Mouse (Mus musculus) CH12.LX (cell line): ENCODE results near the gene Nradd. TPM values are rescaled to one million over a fixed set of nuclear protein-coding genes. Genes with fewer than 3 reads are reported as not detected.

Source experiments
- DNase-seq: peaks from one replicate; pipeline ENCODE4 v3.0.0-alpha.2; 2013; ENCODE audit errors: extremely low read depth
- H3K27ac ChIP-seq: 2 replicates; pipeline ENCODE4 v1.5.1; 2012; ENCODE audit warnings: low read depth, mild to moderate bottlenecking, control low read depth, moderate library complexity; ENCODE audit not compliant: insufficient read depth
- H3K27me3 ChIP-seq: replicated peaks from 2 replicates; pipeline ENCODE3; 2012; ENCODE audit warnings: inconsistent platforms
- H3K36me3 ChIP-seq, 2 experiments: replicated peaks in 1 of 2; 2 replicates each; pipeline versions ENCODE3 to v1.6.1; 2012; ENCODE audit warnings: inconsistent platforms in 1 of 2, low read length in 1 of 2, mild to moderate bottlenecking in 1 of 2, mixed read lengths in 1 of 2, moderate library complexity in 1 of 2; ENCODE audit not compliant: control insufficient read depth in 1 of 2, insufficient read depth in 1 of 2
- H3K4me1 ChIP-seq, 2 experiments: 2 replicates each; pipeline ENCODE4 v1.6.1; 2012; ENCODE audit warnings: inconsistent platforms in 1 of 2, moderate library complexity in 1 of 2; ENCODE audit not compliant: insufficient read depth in 2 of 2, control insufficient read depth in 1 of 2
- H3K4me2 ChIP-seq: 2 replicates; pipeline ENCODE4 v1.6.1; 2012; ENCODE audit warnings: low read depth, mild to moderate bottlenecking, control low read depth; ENCODE audit not compliant: poor library complexity, insufficient read depth, severe bottlenecking
- H3K4me3 ChIP-seq, 3 experiments: fragments of 150-350 bp in 1 of 3; sonication (generic) in 1 of 3; replicated peaks in 1 of 3; 2 replicates each; pipeline versions ENCODE3 to v1.5.1; 2011 to 2012; ENCODE audit warnings: low read depth in 2 of 3, low read length in 2 of 3, mild to moderate bottlenecking in 2 of 3, moderate library complexity in 2 of 3, control low read depth in 1 of 3, improper control_type of control experiment in 1 of 3, inconsistent platforms in 1 of 3, mixed read lengths in 1 of 3; ENCODE audit not compliant: poor library complexity in 1 of 3
- H3K79me2 ChIP-seq: replicated peaks from 2 replicates; pipeline ENCODE4 v1.6.1; 2012; ENCODE audit warnings: mild to moderate bottlenecking, moderate library complexity; ENCODE audit not compliant: control insufficient read depth, poor library complexity, insufficient read depth, severe bottlenecking; ENCODE audit errors: extremely low read depth
- H3K9ac ChIP-seq: 2 replicates; pipeline ENCODE4 v1.6.1; 2012; ENCODE audit warnings: low read depth, mild to moderate bottlenecking, control low read depth, moderate library complexity; ENCODE audit not compliant: insufficient read depth
- H3K9me3 ChIP-seq: replicated peaks from 2 replicates; pipeline ENCODE3; 2012; ENCODE audit warnings: low read length, inconsistent platforms, mixed read lengths
- CHD1 ChIP-seq: IDR thresholded peaks from 2 replicates; pipeline ENCODE4 v1.6.1; 2012; ENCODE audit warnings: low read depth, low read length, improper control_type of control experiment, inconsistent platforms
- CHD2 ChIP-seq: IDR thresholded peaks from 2 replicates; pipeline ENCODE4 v1.6.1; 2011; ENCODE audit warnings: low read length, improper control_type of control experiment
- CTCF ChIP-seq, 2 experiments: IDR thresholded peaks in 1 of 2; conservative IDR thresholded peaks in 1 of 2; 2 replicates each; pipeline ENCODE4 v1.5.1; 2011 to 2012; ENCODE audit warnings: low read depth in 2 of 2, low read length in 2 of 2, improper control_type of control experiment in 1 of 2, inconsistent platforms in 1 of 2, mild to moderate bottlenecking in 1 of 2, moderate library complexity in 1 of 2
- E2F4 ChIP-seq: IDR thresholded peaks from 2 replicates; pipeline ENCODE4 v1.6.1; 2011; ENCODE audit warnings: low read depth, low read length, improper control_type of control experiment; ENCODE audit not compliant: insufficient replicate concordance
- ELF1 ChIP-seq: IDR thresholded peaks from 2 replicates; pipeline ENCODE4 v1.6.1; 2014; ENCODE audit warnings: low read depth, mild to moderate bottlenecking, inconsistent platforms, low read length, improper control_type of control experiment
- EP300 ChIP-seq: IDR thresholded peaks from 2 replicates; pipeline ENCODE4 v1.6.1; 2011; ENCODE audit warnings: low read length, improper control_type of control experiment
- ETS1 ChIP-seq: conservative IDR thresholded peaks from 2 replicates; pipeline ENCODE4 v1.6.1; 2012; ENCODE audit warnings: low read depth, mild to moderate bottlenecking, inconsistent platforms, low read length, improper control_type of control experiment, moderate library complexity
- GABPA ChIP-seq: IDR thresholded peaks from 2 replicates; pipeline ENCODE4 v1.6.1; 2012; ENCODE audit warnings: low read depth, low read length, improper control_type of control experiment, inconsistent platforms; ENCODE audit not compliant: insufficient replicate concordance
- HCFC1 ChIP-seq: IDR thresholded peaks from 2 replicates; pipeline ENCODE4 v1.6.1; 2012; ENCODE audit warnings: low read depth, mild to moderate bottlenecking, inconsistent platforms, low read length, improper control_type of control experiment
- IRF4 ChIP-seq: IDR thresholded peaks from 2 replicates; pipeline ENCODE4 v1.6.1; 2014; ENCODE audit warnings: low read depth, mild to moderate bottlenecking, inconsistent platforms, low read length, improper control_type of control experiment
- JUN ChIP-seq: IDR thresholded peaks from 2 replicates; pipeline ENCODE4 v1.6.1; 2011; ENCODE audit warnings: low read depth, mild to moderate bottlenecking, low read length, improper control_type of control experiment, moderate library complexity; ENCODE audit not compliant: insufficient read depth
- JUND ChIP-seq: conservative IDR thresholded peaks from 2 replicates; pipeline ENCODE4 v1.6.1; 2011; ENCODE audit warnings: low read depth, low read length, improper control_type of control experiment
- KAT2A ChIP-seq: IDR thresholded peaks from 2 replicates; pipeline ENCODE4 v1.6.1; 2012; ENCODE audit warnings: low read length, improper control_type of control experiment, inconsistent platforms; ENCODE audit not compliant: insufficient replicate concordance
- MAFK ChIP-seq: IDR thresholded peaks from 2 replicates; pipeline ENCODE4 v1.6.1; 2011; ENCODE audit warnings: low read length, improper control_type of control experiment; ENCODE audit not compliant: insufficient replicate concordance
- MAX ChIP-seq: IDR thresholded peaks from 2 replicates; pipeline ENCODE4 v1.6.1; 2011; ENCODE audit warnings: low read length, improper control_type of control experiment
- MAZ ChIP-seq: IDR thresholded peaks from 2 replicates; pipeline ENCODE4 v1.6.1; 2012; ENCODE audit warnings: low read depth, mild to moderate bottlenecking, inconsistent platforms, low read length, improper control_type of control experiment, moderate library complexity
- MEF2A ChIP-seq: IDR thresholded peaks from 2 replicates; pipeline ENCODE4 v1.6.1; 2014; ENCODE audit warnings: low read depth, mild to moderate bottlenecking, inconsistent platforms, low read length, improper control_type of control experiment, borderline replicate concordance
- MXI1 ChIP-seq: IDR thresholded peaks from 2 replicates; pipeline ENCODE4 v1.6.1; 2011; ENCODE audit warnings: mild to moderate bottlenecking, low read depth, low read length, improper control_type of control experiment
- MYC ChIP-seq: IDR thresholded peaks from 2 replicates; pipeline ENCODE4 v1.6.1; 2011; ENCODE audit warnings: low read depth, mild to moderate bottlenecking, improper control_type of control experiment, low read length
- NELFE ChIP-seq: IDR thresholded peaks from 2 replicates; pipeline ENCODE4 v1.6.1; 2011; ENCODE audit warnings: low read depth, low read length, improper control_type of control experiment
- NRF1 ChIP-seq: IDR thresholded peaks from 2 replicates; pipeline ENCODE4 v1.6.1; 2014; ENCODE audit warnings: low read depth, mild to moderate bottlenecking, inconsistent platforms, low read length, improper control_type of control experiment, moderate library complexity
- PAX5 ChIP-seq: IDR thresholded peaks from 2 replicates; pipeline ENCODE4 v1.6.1; 2012; ENCODE audit warnings: low read length, inconsistent platforms, mixed read lengths
- POLR2A ChIP-seq: IDR thresholded peaks from 2 replicates; pipeline ENCODE4 v1.6.1; 2011; ENCODE audit warnings: low read depth, mild to moderate bottlenecking, improper control_type of control experiment, low read length
- POLR2AphosphoS2 ChIP-seq: IDR thresholded peaks from 2 replicates; pipeline ENCODE4 v1.6.1; 2011; ENCODE audit warnings: low read depth, low read length, improper control_type of control experiment
- RAD21 ChIP-seq: IDR thresholded peaks from 2 replicates; pipeline ENCODE4 v1.6.1; 2011; ENCODE audit warnings: low read depth, mild to moderate bottlenecking, low read length, improper control_type of control experiment, moderate library complexity
- RCOR1 ChIP-seq: conservative IDR thresholded peaks from 2 replicates; pipeline ENCODE4 v1.6.1; 2012; ENCODE audit warnings: low read depth, mild to moderate bottlenecking, inconsistent platforms, low read length, improper control_type of control experiment
- SIN3A ChIP-seq: IDR thresholded peaks from 2 replicates; pipeline ENCODE4 v1.6.1; 2012; ENCODE audit warnings: low read length, improper control_type of control experiment, inconsistent platforms
- SMC3 ChIP-seq: IDR thresholded peaks from 2 replicates; pipeline ENCODE4 v1.6.1; 2011; ENCODE audit warnings: low read depth, low read length, improper control_type of control experiment
- TBP ChIP-seq: conservative IDR thresholded peaks from 2 replicates; pipeline ENCODE4 v1.6.1; 2011; ENCODE audit warnings: low read depth, low read length, improper control_type of control experiment
- TCF12 ChIP-seq: IDR thresholded peaks from 2 replicates; pipeline ENCODE4 v1.6.1; 2014; ENCODE audit warnings: low read depth, mild to moderate bottlenecking, inconsistent platforms, low read length, improper control_type of control experiment
- UBTF ChIP-seq: IDR thresholded peaks from 2 replicates; pipeline ENCODE4 v1.6.1; 2012; ENCODE audit warnings: low read depth, mild to moderate bottlenecking, inconsistent platforms, low read length, improper control_type of control experiment, moderate library complexity
- USF1 ChIP-seq: IDR thresholded peaks from 2 replicates; pipeline ENCODE4 v1.6.1; 2014; ENCODE audit warnings: low read depth, mild to moderate bottlenecking, inconsistent platforms, low read length, improper control_type of control experiment
- USF2 ChIP-seq: conservative IDR thresholded peaks from 2 replicates; pipeline ENCODE4 v1.6.1; 2011; ENCODE audit warnings: low read depth, low read length, improper control_type of control experiment
- ZC3H11A ChIP-seq: IDR thresholded peaks from 2 replicates; pipeline ENCODE4 v1.6.1; 2012; ENCODE audit warnings: low read depth, mild to moderate bottlenecking, inconsistent platforms, low read length, improper control_type of control experiment
- ZKSCAN1 ChIP-seq: IDR thresholded peaks from 2 replicates; pipeline ENCODE4 v1.6.1; 2012; ENCODE audit warnings: low read depth, inconsistent platforms, low read length, improper control_type of control experiment, borderline replicate concordance
- ZMIZ1 ChIP-seq: IDR thresholded peaks from 2 replicates; pipeline ENCODE4 v1.6.1; 2012; ENCODE audit warnings: low read depth, mild to moderate bottlenecking, inconsistent platforms, low read length, improper control_type of control experiment
- ZNF384 ChIP-seq: IDR thresholded peaks from 2 replicates; pipeline ENCODE4 v1.6.1; 2012; ENCODE audit warnings: low read depth, low read length, improper control_type of control experiment, inconsistent platforms
- dilution Hi-C: fragments of 300-500 bp; cut with MboI; formaldehyde crosslinking; loops from 2 replicates; pipeline ENCODE4 v1.14.3; 2020; ENCODE audit warnings: low sequenced_read_pairs; ENCODE audit not compliant: extremely low pct_unique_long_range_greater_than_20kb, extremely low pct_ligation_motif_present
- in situ Hi-C: fragments of 300-500 bp; cut with MboI; formaldehyde crosslinking; loops from 3 replicates; pipeline ENCODE4 v1.14.3; 2019; ENCODE audit warnings: low sequenced_read_pairs, low pct_ligation_motif_present, low pct_unique_long_range_greater_than_20kb, mixed read lengths
- polyA plus RNA-seq: library from polyadenylated mRNA; unstranded; fragments of >175 nt; gene quantifications from 2 replicates; pipeline ENCODE4 v1.2.1, GENCODE M21; 2012; ENCODE audit warnings: low read depth; ENCODE audit not compliant: insufficient read length
- total RNA-seq, 2 experiments: library from RNA; depleted of rRNA; stranded (reverse); fragments of 300-350 nt in 1 of 2; fragments of >200 nt in 1 of 2; gene quantifications; 2 replicates each; pipeline ENCODE4 v1.2.3; 2012 to 2014

Nradd gene
- 8.9 TPM in 2 replicates for total RNA-seq (2012; rRNA removed)
- 17.7 and 18.4 TPM in 2 replicates for total RNA-seq (2014; rRNA removed)
- 15.0 and 15.8 TPM in 2 replicates for polyA plus RNA-seq

- Histone ChIP-seq H3K27me3 (no peaks in the 10 kb centered on the region), H3K4me2 (peak within 1 kb of the TSS; percentile 24; the same call in 1 of the 2 replicates), H3K4me3 (peak within 1 kb of the TSS; percentile 54 to 57 (median 56)), H3K36me3 (peaks cover 65 to 83% of the 10 kb centered on the region in 2 experiments), H3K9ac (peak within 1 kb of the TSS; percentile 46), H3K9me3 (no peaks in the 10 kb centered on the region), H3K4me1 (peaks cover 4 to 23% of the 10 kb centered on the region in 2 experiments; a peak in 2 of 4 replicates), H3K79me2 (no peaks in the 10 kb centered on the region), H3K27ac (peak within 1 kb of the TSS; percentile 43; the same call in 1 of the 2 replicates)
- in situ Hi-C loops, result loop anchor here (5.0 kb wide), 1 partner anchor 212 kb away; no protein-coding TSS in a partner anchor
- DNase-seq, result peak; percentile 93
- dilution Hi-C loops, result no loop called here
- TF ChIP-seq ZMIZ1, result peak; percentile 47; the same call in 1 of the 2 replicates
- TF ChIP-seq RCOR1, result no peak
- no peak for TF ChIP-seq GABPA
- no peak for TF ChIP-seq JUN
- no peak for TF ChIP-seq ETS1
- 0 out of 2 replicates have a peak, but pooled peaks have one; percentile 16 for TF ChIP-seq EP300
- no peak for TF ChIP-seq ZKSCAN1
- TF ChIP-seq RAD21, result no peak
- no peak for TF ChIP-seq TCF12
- peak; percentile 78 for TF ChIP-seq ELF1
- TF ChIP-seq USF2, result no peak
- no peak for TF ChIP-seq USF1
- no peak for TF ChIP-seq TBP
- no peak for TF ChIP-seq ZC3H11A
- TF ChIP-seq CHD2, result no peak; the same call in none of the 2 replicates
- no peak for TF ChIP-seq MAZ
- TF ChIP-seq IRF4, result no peak
- peak; percentile 87 for TF ChIP-seq MXI1
- TF ChIP-seq MAFK, result no peak
- TF ChIP-seq SMC3, result no peak
- peak; percentile 67 for TF ChIP-seq MAX
- no peak for TF ChIP-seq ZNF384
- peak; percentile 70 for TF ChIP-seq POLR2A
- TF ChIP-seq CTCF (conservative IDR thresholded peaks at IDR 0.05 in 1 of 2, IDR thresholded peaks at IDR 0.05 in 1 of 2; ENCODE audit: low read depth in 2 of 2, low read length in 2 of 2), result no peak
- TF ChIP-seq SIN3A, result peak; percentile 57
- TF ChIP-seq JUND, result no peak
- peak; percentile 3; the same call in 1 of the 2 replicates for TF ChIP-seq UBTF
- TF ChIP-seq KAT2A, result 0 out of 2 replicates have a peak, but pooled peaks have one; percentile 17
- no peak for TF ChIP-seq PAX5
- TF ChIP-seq MYC, result peak; percentile 49; the same call in 1 of the 2 replicates
- TF ChIP-seq NRF1, result peak; percentile 30; the same call in 1 of the 2 replicates
- peak; percentile 28; the same call in 1 of the 2 replicates for TF ChIP-seq POLR2AphosphoS2
- TF ChIP-seq HCFC1, result peak; percentile 30; the same call in 1 of the 2 replicates
- TF ChIP-seq MEF2A, result peak; percentile 21; the same call in 1 of the 2 replicates
- TF ChIP-seq CHD1, result no peak; the same call in 1 of the 2 replicates
- TF ChIP-seq NELFE, result peak; percentile 65; the same call in 1 of the 2 replicates
- TF ChIP-seq E2F4, result no peak
Observed at GRCm38 (mm10) chr9:110624361-110625166, at the start of gene Nradd. Gene Nradd, minus strand, starts transcription at chr9:110624452.
